Mouse (Mus musculus): ENCODE measurements at regions not wholly inside any gene's neighbourhood (a gene's known extent, or its start where the extent isn't known, plus 50 kb on each side); places are given as distances from the start of the nearest gene placed in this dataset.

DNA sequence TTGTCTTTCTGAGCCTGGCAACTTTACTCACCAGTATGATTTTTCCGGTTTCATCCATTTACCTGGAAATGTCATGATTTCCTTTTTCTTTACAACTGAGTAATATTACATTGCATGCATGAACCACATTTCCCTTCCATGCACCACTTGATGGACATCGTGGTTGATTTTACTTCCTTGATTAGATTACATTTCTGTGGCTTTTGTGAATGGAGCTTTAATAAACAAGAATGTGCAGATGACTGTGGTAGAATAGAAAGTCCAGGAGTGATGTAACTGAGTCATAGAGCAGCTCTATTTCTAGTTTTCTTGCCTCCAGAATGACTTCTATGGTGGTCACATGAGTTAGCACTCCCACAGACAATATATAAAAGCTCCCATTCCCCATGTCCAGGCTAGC lies 75.2 kb downstream of the Chst2 start:
- Histone ChIP-seq H3K4me2 (ENCODE audit: low read length) (no peak overlapping the region), H3K9me3 (ENCODE audit: control insufficient read depth, low read length) (no peaks in the 10 kb centered on the region), H3K9ac (replicated peaks; ENCODE audit: low read length) (no peak overlapping the region), H3K27me3 (ENCODE audit: control insufficient read depth, insufficient read depth, low read length) (no peaks in the 10 kb centered on the region), H3K4me1 (ENCODE audit: control insufficient read depth, insufficient read depth, low read length) (no peaks in the 10 kb centered on the region), H3K27ac (replicated peaks; ENCODE audit: low read depth, low read length) (no peak overlapping the region), H3K36me3 (ENCODE audit: control insufficient read depth, insufficient read depth, low read length) (no peaks in the 10 kb centered on the region), H3K4me3 (replicated peaks; ENCODE audit: low read depth, low read length) (no peak overlapping the region)
- DNase-seq, result no peak
- no peak for ATAC-seq (ENCODE audit: low FRiP score, low TSS enrichment)
- 91% methylated on average over 2 of the region's 2 CpGs for WGBS

DNA sequence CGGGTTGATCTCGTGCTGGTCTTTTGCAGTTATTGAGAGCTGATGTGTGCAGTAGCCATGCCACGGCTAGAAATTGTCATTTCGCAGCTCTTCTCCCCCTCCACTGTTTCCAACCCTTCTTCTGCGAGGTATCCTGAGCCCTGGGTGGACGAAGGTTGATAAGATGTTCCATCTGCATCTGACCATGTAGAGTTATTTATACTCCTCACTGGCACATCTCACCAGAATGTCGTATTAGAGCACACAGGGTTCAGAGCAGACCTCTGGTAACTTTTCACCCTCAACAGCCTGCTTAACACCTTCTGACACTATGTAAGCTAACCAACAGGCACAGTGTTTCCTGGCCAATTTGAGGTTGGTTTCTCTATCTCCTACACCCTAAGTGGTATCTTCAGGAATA lies 76.4 kb downstream of the Chst2 start:
- no peak overlapping the region for H3K4me2 ChIP-seq (ENCODE audit: low read length)
- no peak overlapping the region for H3K4me3 ChIP-seq (replicated peaks; ENCODE audit: low read depth, low read length)
- no peaks in the 10 kb centered on the region for H3K36me3 ChIP-seq (ENCODE audit: control insufficient read depth, insufficient read depth, low read length)
- H3K9me3 ChIP-seq (ENCODE audit: control insufficient read depth, low read length), result no peaks in the 10 kb centered on the region
- WGBS, result 90% methylated on average over 7 of the region's 7 CpGs
- ATAC-seq (ENCODE audit: low FRiP score, low TSS enrichment) (no peak), DNase-seq (no peak)
- no peak overlapping the region for H3K27ac ChIP-seq (replicated peaks; ENCODE audit: low read depth, low read length)
- no peaks in the 10 kb centered on the region for H3K27me3 ChIP-seq (ENCODE audit: control insufficient read depth, insufficient read depth, low read length)
- no peaks in the 10 kb centered on the region for H3K4me1 ChIP-seq (ENCODE audit: control insufficient read depth, insufficient read depth, low read length)
- H3K9ac ChIP-seq (replicated peaks; ENCODE audit: low read length), result no peak overlapping the region

DNA sequence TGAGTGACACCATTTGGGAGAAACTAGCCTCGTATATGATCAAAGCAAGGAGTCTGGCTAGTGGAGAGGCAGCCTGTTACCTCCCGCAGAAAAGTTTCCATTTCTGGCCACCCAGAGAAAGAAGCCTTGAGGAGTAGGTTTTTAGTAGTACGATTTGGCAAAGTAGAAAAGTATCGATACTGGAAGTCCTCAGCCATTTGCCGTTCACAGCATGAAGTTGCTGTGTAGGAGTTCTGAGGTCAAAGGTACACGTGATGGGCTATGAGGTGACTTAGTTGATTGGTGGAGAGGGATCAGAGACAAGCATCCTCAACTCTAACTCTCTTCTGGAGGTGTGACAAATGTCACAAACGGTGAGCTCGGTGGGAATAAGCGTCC lies 77.5 kb downstream of the Chst2 start:
- no peak for ATAC-seq (ENCODE audit: low FRiP score, low TSS enrichment)
- 90% methylated on average over 9 of the region's 9 CpGs for WGBS
- Histone ChIP-seq H3K4me1 (ENCODE audit: control insufficient read depth, insufficient read depth, low read length) (peaks cover 1% of the 10 kb centered on the region; the same call in 1 of the 2 replicates), H3K9ac (replicated peaks; ENCODE audit: low read length) (no peak overlapping the region), H3K4me3 (replicated peaks; ENCODE audit: low read depth, low read length) (no peak overlapping the region), H3K27ac (replicated peaks; ENCODE audit: low read depth, low read length) (no peak overlapping the region), H3K27me3 (ENCODE audit: control insufficient read depth, insufficient read depth, low read length) (no peaks in the 10 kb centered on the region), H3K36me3 (ENCODE audit: control insufficient read depth, insufficient read depth, low read length) (no peaks in the 10 kb centered on the region), H3K4me2 (ENCODE audit: low read length) (no peak overlapping the region), H3K9me3 (ENCODE audit: control insufficient read depth, low read length) (no peaks in the 10 kb centered on the region)
- DNase-seq, result no peak

DNA sequence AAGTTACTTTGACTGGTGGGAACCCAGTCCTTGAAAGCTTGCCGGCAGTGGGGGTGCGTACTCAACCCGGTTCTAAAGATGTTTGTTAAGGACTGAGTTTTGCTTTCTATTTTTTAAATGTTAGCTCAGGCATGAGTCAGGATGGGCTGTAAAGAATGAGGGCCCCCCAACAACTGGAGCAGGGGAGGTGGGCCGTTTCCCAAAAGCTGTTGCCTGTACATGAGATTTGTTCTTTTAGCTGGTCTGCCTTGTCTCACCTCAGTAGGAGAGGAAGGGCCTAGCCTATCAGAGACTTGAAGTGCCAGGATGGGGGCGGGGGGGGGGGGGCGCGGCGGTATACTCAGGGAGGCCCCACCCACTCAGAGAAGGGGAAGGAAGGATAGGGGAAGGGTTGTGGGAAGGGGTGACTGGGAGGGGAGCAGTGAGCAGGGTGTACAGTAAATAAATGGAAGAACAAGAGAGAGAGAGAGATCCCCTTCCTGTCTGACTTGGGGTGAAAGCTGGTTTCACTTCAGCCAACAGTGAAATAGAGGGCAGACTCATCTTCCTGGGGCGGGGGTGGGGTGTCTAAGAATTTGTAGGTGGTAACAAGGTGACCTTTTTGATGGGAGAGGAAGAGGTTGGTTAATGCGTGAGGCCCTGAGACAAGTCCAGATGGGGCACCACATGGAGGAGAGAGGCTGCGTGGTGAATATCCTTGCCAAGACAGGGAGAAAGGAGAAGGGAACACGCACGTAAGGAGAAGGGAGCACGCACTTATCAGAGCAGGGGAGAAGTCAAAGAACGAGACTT lies 78.1 kb downstream of the Chst2 start:
- H3K27me3 ChIP-seq (ENCODE audit: control insufficient read depth, insufficient read depth, low read length), result no peaks in the 10 kb centered on the region
- H3K4me2 ChIP-seq (ENCODE audit: low read length), result no peak overlapping the region
- no peaks in the 10 kb centered on the region for H3K9me3 ChIP-seq (ENCODE audit: control insufficient read depth, low read length)
- peaks cover 7% of the 10 kb centered on the region for H3K4me1 ChIP-seq (ENCODE audit: control insufficient read depth, insufficient read depth, low read length)
- WGBS, result 82% methylated on average over 11 of the region's 15 CpGs
- ATAC-seq (ENCODE audit: low FRiP score, low TSS enrichment) (no peak), DNase-seq (no peak)
- H3K4me3 ChIP-seq (replicated peaks; ENCODE audit: low read depth, low read length), result no peak overlapping the region
- no peak overlapping the region for H3K27ac ChIP-seq (replicated peaks; ENCODE audit: low read depth, low read length)
- no peak overlapping the region for H3K9ac ChIP-seq (replicated peaks; ENCODE audit: low read length)
- H3K36me3 ChIP-seq (ENCODE audit: control insufficient read depth, insufficient read depth, low read length), result no peaks in the 10 kb centered on the region

DNA sequence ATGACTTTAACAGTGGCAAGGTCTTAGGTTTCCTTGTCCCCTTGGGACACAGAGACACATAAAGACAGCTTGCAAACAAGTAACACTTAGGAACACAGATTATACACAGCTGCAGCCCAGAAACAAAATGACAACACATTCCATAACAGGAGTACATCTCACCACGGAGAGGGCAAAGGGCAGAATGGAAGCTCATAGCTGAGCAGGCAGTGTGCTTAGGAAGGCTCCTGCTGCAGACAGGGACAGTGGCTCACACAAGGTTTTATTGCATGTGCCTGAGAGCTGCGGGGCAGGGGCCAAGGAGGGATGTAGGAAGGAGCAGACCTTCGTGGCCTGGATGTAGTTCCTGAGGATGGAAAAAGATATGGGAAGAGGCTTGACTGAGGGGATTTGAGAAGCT lies 78.8 kb downstream of the Chst2 start:
- ATAC-seq (ENCODE audit: low FRiP score, low TSS enrichment) (no peak), DNase-seq (no peak)
- no peaks in the 10 kb centered on the region for H3K9me3 ChIP-seq (ENCODE audit: control insufficient read depth, low read length)
- WGBS, result 54% methylated on average over 3 of the region's 3 CpGs
- no peak overlapping the region for H3K27ac ChIP-seq (replicated peaks; ENCODE audit: low read depth, low read length)
- H3K9ac ChIP-seq (replicated peaks; ENCODE audit: low read length), result no peak overlapping the region
- H3K4me2 ChIP-seq (ENCODE audit: low read length), result no peak overlapping the region
- H3K4me3 ChIP-seq (replicated peaks; ENCODE audit: low read depth, low read length), result no peak overlapping the region
- peaks cover 14% of the 10 kb centered on the region for H3K4me1 ChIP-seq (ENCODE audit: control insufficient read depth, insufficient read depth, low read length)
- H3K27me3 ChIP-seq (ENCODE audit: control insufficient read depth, insufficient read depth, low read length), result no peaks in the 10 kb centered on the region
- no peaks in the 10 kb centered on the region for H3K36me3 ChIP-seq (ENCODE audit: control insufficient read depth, insufficient read depth, low read length)

DNA sequence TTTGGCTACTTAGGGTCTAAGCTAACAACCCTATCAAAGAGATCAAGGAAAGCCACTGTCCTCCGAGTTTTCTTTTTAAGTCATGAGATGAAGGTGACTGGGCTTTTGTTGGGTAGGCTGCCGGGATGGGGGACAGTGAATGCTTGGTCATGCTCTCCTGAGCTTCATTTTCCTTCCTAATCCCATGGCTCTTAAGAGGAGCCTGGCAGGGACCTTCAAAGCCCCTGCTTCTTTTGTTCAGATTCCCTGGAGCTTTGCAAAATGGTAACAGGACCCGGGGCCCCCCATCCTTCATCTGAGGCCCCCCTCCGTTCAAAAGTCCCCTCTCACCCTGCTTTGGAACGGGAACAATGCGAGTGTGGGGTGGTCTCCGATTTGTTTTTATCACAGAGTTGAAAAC lies 82.9 kb downstream of the Chst2 start:
- WGBS, result 2% methylated on average over 7 of the region's 7 CpGs
- Histone ChIP-seq H3K4me1 (ENCODE audit: control insufficient read depth, insufficient read depth, low read length) (peaks cover 15% of the 10 kb centered on the region), H3K4me2 (ENCODE audit: low read length) (no peak overlapping the region), H3K9me3 (ENCODE audit: control insufficient read depth, low read length) (no peaks in the 10 kb centered on the region), H3K27ac (replicated peaks; ENCODE audit: low read depth, low read length) (no peak overlapping the region), H3K4me3 (replicated peaks; ENCODE audit: low read depth, low read length) (no peak overlapping the region), H3K27me3 (ENCODE audit: control insufficient read depth, insufficient read depth, low read length) (no peaks in the 10 kb centered on the region), H3K36me3 (ENCODE audit: control insufficient read depth, insufficient read depth, low read length) (no peaks in the 10 kb centered on the region), H3K9ac (replicated peaks; ENCODE audit: low read length) (no peak overlapping the region)
- DNase-seq (peak; percentile 55), ATAC-seq (ENCODE audit: low FRiP score, low TSS enrichment) (peak; percentile 62; the same call in 1 of the 2 replicates)

DNA sequence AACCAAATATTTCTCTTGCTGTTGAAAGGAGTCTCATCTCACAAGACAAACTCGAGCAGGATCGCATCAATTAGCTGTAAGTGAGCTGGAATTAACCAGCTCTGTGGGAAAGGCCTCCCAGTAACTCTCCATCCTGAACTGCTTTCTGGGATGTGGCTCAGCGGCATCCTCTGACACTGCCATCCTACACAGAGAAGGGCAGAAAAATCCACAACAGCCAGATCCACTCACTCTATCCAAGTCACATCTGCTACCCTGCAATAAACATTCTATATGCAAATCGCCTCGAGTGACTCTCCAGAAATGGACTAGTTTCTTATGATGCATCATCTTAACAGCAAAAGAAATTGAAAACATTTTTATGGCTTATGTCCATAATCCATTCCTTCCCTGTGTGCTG lies 83.6 kb downstream of the Chst2 start:
- no peak overlapping the region for H3K9ac ChIP-seq (replicated peaks; ENCODE audit: low read length)
- peaks cover 15% of the 10 kb centered on the region for H3K4me1 ChIP-seq (ENCODE audit: control insufficient read depth, insufficient read depth, low read length)
- DNase-seq (peak; percentile 25), ATAC-seq (ENCODE audit: low FRiP score, low TSS enrichment) (0 out of 2 replicates have a peak, but pooled peaks have one; percentile 46)
- WGBS, result 20% methylated on average over 5 of the region's 5 CpGs
- no peak overlapping the region for H3K4me2 ChIP-seq (ENCODE audit: low read length)
- no peaks in the 10 kb centered on the region for H3K36me3 ChIP-seq (ENCODE audit: control insufficient read depth, insufficient read depth, low read length)
- no peak overlapping the region for H3K27ac ChIP-seq (replicated peaks; ENCODE audit: low read depth, low read length)
- H3K4me3 ChIP-seq (replicated peaks; ENCODE audit: low read depth, low read length), result no peak overlapping the region
- H3K27me3 ChIP-seq (ENCODE audit: control insufficient read depth, insufficient read depth, low read length), result no peaks in the 10 kb centered on the region
- H3K9me3 ChIP-seq (ENCODE audit: control insufficient read depth, low read length), result no peaks in the 10 kb centered on the region

DNA sequence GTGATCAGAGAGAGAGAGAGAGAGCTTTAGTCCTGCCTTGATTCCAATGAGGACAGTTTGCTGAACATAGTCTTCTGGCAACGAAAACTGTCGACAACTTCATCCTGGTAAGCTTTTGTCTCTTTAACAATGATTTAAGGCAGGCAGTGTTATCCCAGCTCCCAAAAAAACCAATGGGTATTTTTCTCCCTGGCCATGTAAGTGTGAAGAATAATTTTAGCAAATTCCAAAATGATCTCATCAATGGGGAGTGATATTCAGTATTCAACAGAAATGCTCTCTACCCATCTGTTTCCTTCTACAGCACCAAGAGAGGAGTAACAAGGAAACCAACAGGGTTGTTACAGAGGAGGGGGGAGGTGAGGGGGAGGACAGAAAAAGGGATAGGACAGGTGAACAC lies 84.5 kb downstream of the Chst2 start:
- no peaks in the 10 kb centered on the region for H3K9me3 ChIP-seq (ENCODE audit: control insufficient read depth, low read length)
- no peak overlapping the region for H3K9ac ChIP-seq (replicated peaks; ENCODE audit: low read length)
- H3K4me2 ChIP-seq (ENCODE audit: low read length), result no peak overlapping the region
- peaks cover 15% of the 10 kb centered on the region for H3K4me1 ChIP-seq (ENCODE audit: control insufficient read depth, insufficient read depth, low read length)
- DNase-seq, result no peak
- H3K27me3 ChIP-seq (ENCODE audit: control insufficient read depth, insufficient read depth, low read length), result no peaks in the 10 kb centered on the region
- no peaks in the 10 kb centered on the region for H3K36me3 ChIP-seq (ENCODE audit: control insufficient read depth, insufficient read depth, low read length)
- no peak overlapping the region for H3K27ac ChIP-seq (replicated peaks; ENCODE audit: low read depth, low read length)
- H3K4me3 ChIP-seq (replicated peaks; ENCODE audit: low read depth, low read length), result no peak overlapping the region
- no peak for ATAC-seq (ENCODE audit: low FRiP score, low TSS enrichment)
- 44% methylated on average over 2 of the region's 2 CpGs for WGBS

DNA sequence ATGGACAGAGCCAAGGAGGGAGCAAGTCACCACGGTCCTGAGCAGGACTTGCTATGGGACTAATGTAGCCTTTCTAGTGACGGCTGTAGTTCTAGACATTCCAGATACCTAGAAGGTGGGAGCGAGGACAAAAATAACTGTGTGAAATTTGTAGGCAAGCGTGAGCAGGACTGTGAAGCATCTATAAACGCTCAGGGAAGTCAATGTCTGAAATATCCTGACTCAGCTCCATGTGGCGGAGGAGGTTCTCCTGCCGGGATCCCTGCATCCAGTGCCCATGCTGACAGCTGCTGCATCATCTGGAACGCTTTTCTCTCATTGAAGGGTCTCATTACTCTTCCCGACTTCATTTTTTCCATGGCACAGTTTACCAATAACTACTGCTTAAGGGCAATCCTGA lies 87.6 kb downstream of the Chst2 start:
- H3K27me3 ChIP-seq (ENCODE audit: control insufficient read depth, insufficient read depth, low read length), result no peaks in the 10 kb centered on the region
- H3K4me1 ChIP-seq (ENCODE audit: control insufficient read depth, insufficient read depth, low read length), result peaks cover 12% of the 10 kb centered on the region
- no peak overlapping the region for H3K9ac ChIP-seq (replicated peaks; ENCODE audit: low read length)
- ATAC-seq (ENCODE audit: low FRiP score, low TSS enrichment), result no peak
- 96% methylated on average over 9 of the region's 9 CpGs for WGBS
- DNase-seq, result no peak
- no peaks in the 10 kb centered on the region for H3K36me3 ChIP-seq (ENCODE audit: control insufficient read depth, insufficient read depth, low read length)
- H3K4me2 ChIP-seq (ENCODE audit: low read length), result no peak overlapping the region
- H3K9me3 ChIP-seq (ENCODE audit: control insufficient read depth, low read length), result no peaks in the 10 kb centered on the region
- no peak overlapping the region for H3K27ac ChIP-seq (replicated peaks; ENCODE audit: low read depth, low read length)
- no peak overlapping the region for H3K4me3 ChIP-seq (replicated peaks; ENCODE audit: low read depth, low read length)

All from midbrain, embryonic 14.5 days (tissue).